Mouse (Mus musculus): ENCODE measurements around the gene Otulin.

- TF ChIP-seq POLR2A (IDR thresholded peaks at IDR 0.05; ENCODE audit: borderline replicate concordance, low read depth, low read length) (no peak), CTCF (IDR thresholded peaks at IDR 0.05; ENCODE audit: low read depth, low read length) (no peak)
Measured at GRCm38 (mm10) chr15:27592620-27593320, 37.7 kb downstream of the Otulin start.
